Mouse (Mus musculus): Measurements from ENCODE around the gene Col9a2. TPM values are rescaled to one million over a fixed set of nuclear protein-coding genes. Genes with fewer than 3 reads are reported as not detected.

Gene Col9a2
- 17.7 and 24.4 TPM in 2 replicates for polyA plus RNA-seq (2015; fragmentation: Nextera tagmentation; extraction: Ambion mirVana)

DNA sequence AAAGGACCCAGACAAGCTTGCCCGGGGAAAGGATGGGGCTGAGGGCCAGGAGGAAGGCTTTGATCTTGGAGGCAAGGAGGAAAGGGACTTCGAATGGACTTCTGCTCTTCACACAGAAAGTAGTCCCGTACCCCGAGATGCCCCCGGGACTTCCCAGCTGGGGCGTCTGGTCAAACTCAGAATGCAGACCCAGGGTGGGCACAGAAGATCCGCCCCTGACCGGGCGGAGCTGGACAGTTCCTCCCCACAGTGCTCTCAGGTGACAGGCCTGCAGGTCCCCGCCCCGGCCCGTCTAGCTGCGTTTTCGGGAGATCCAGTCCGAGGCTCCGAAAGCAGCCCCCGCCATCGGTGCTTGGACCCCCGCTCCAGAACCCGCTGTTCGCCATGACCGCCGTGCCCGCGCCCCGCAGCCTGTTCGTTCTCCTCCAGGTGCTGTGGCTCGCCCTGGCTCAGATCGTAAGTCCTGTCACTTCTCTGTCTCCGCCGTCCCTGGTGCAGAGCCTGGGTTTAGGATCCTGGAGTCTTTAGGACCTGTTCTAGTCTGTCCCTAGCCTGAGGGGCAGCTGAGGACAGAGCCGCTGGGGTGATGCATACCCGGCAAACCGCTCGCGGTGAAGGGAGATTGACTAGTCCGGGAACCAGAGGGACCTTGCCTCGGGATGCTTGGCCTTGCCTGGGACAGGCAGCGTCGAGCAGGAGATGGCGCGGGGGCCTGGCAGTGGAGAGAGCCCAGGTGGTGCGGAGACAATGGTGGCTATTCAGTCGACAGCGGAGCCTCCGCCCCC is at the start of gene Col9a2:
Gene Col9a2 (plus strand): TSS at position 55 of the 785 bp plus-strand sequence.
- ATAC-seq (ENCODE audit: low read depth): peak; percentile 25; the same call in 1 of the 2 replicates
- H3K9ac ChIP-seq: peak within 1 kb of the TSS; percentile 70
- peaks cover 42% of the 10 kb centered on the region for H3K4me1 ChIP-seq (replicated peaks)
- 4% methylated on average over 46 of the region's 46 CpGs for WGBS
- H3K4me2 ChIP-seq: peak within 1 kb of the TSS; percentile 65
- 0 out of 2 replicates have a peak, but pooled peaks cover 3% of the 10 kb centered on the region for H3K36me3 ChIP-seq
- peak within 1 kb of the TSS; percentile 88 for H3K27ac ChIP-seq (replicated peaks)
- H3K4me3 ChIP-seq: peak within 1 kb of the TSS; percentile 41
- no peaks in the 10 kb centered on the region for H3K9me3 ChIP-seq
- H3K27me3 ChIP-seq: peaks cover 25% of the 10 kb centered on the region

DNA sequence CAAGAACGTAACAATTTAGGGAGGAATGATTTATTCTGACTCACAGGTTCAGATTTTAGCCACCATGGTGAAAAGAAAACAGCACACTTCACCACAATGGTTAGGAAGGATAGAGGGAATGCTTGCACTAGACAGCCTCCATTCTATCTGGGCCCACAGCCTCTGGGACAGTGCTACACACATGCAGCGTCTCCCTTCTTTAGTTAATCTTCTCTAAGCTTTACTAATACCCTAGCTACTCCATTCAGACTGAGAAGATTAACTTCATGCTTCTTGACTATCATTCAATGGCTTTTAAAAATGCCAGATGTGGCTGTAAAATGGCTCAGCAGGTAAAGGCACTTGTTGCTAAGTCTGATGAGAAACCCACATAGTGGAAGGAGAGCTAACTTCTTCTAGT is 46.9 kb upstream of the Col9a2 start:
- 83% methylated on average over 2 of the region's 2 CpGs for WGBS

DNA sequence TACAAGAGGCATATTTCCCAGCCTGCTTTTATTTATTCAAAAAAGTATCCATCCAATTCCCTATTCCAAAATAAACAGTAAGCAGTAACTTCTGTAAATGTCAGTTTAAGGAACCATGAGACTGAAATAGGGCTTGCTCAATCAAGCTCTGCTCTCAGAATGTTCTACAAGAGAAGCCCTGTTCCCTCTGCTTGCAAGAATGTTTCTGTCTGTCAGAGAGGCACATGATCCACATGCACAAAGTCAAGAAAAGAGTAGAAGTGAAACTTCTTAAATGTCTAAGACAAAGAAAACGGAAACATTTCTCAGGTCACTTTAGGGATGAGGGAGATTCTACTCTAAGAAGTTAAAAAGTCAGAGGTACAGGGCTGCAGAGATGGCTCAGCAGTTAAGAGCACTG is 46.2 kb upstream of the Col9a2 start:
- no peaks in the 10 kb centered on the region for H3K9me3 ChIP-seq
- no peaks in the 10 kb centered on the region for H3K27me3 ChIP-seq
- no peak overlapping the region for H3K4me3 ChIP-seq
- H3K4me1 ChIP-seq (replicated peaks): no peaks in the 10 kb centered on the region
- H3K27ac ChIP-seq (replicated peaks): no peak overlapping the region
- H3K36me3 ChIP-seq: no peaks in the 10 kb centered on the region
- ATAC-seq (ENCODE audit: low read depth): no peak
- H3K4me2 ChIP-seq: no peak overlapping the region
- 86% methylated on average over 1 of the region's 1 CpGs for WGBS
- H3K9ac ChIP-seq: no peak overlapping the region

More for the DNA sequence above, 46.9 kb upstream of the Col9a2 start:
- H3K4me1 ChIP-seq (replicated peaks): no peaks in the 10 kb centered on the region
- H3K9me3 ChIP-seq: no peaks in the 10 kb centered on the region
- H3K27ac ChIP-seq (replicated peaks): no peak overlapping the region
- no peak overlapping the region for H3K4me3 ChIP-seq
- no peak overlapping the region for H3K9ac ChIP-seq
- no peak for ATAC-seq (ENCODE audit: low read depth)
- no peak overlapping the region for H3K4me2 ChIP-seq
- H3K27me3 ChIP-seq: no peaks in the 10 kb centered on the region
- H3K36me3 ChIP-seq: no peaks in the 10 kb centered on the region

DNA sequence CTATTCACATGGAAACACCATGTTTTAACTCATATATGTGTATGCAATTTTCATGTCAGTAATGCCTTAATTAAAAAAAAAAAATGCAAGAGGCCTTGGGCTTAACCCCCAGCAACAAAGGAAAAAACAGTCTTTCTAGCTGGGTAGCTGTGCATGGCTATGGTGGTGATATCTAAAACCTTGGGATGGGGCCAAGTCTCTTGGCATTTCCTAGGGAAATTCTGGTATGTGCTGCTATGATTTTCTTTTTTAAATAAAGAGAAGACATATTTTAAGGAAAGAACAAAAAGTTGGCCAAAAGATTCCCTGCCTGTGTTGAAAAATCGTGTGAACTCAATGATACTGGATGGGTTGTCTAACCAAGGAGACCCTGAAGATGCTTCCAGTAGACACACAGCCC is 43.3 kb upstream of the Col9a2 start:
- H3K27ac ChIP-seq (replicated peaks): no peak overlapping the region
- H3K27me3 ChIP-seq: no peaks in the 10 kb centered on the region
- no peak overlapping the region for H3K9ac ChIP-seq
- H3K36me3 ChIP-seq: no peaks in the 10 kb centered on the region
- H3K9me3 ChIP-seq: no peaks in the 10 kb centered on the region
- peaks cover 9% of the 10 kb centered on the region; the same call in 1 of the 2 replicates for H3K4me1 ChIP-seq (replicated peaks)
- 91% methylated on average over 1 of the region's 1 CpGs for WGBS
- ATAC-seq (ENCODE audit: low read depth): no peak
- no peak overlapping the region for H3K4me2 ChIP-seq
- H3K4me3 ChIP-seq: no peak overlapping the region

DNA sequence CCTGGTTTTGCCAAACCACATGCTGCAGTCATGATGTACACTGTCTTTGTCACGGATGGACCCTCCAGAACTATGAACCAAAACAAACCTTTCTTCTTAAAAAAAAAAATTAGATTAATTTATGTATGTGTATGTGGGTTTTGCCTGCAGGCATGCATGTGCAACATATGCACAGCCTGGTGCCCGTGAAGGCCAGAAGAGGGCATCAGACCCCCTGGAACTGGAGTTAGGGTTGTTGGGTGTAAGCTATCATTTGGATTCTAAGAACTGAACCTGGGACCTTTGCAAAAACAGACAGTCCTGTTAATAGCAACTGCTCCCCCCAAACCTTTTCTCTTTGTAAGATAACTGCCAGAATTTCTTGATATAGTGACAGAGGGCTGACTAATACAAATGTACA is 38.1 kb upstream of the Col9a2 start:
- no peak overlapping the region for H3K9ac ChIP-seq
- no peak overlapping the region for H3K27ac ChIP-seq (replicated peaks)
- H3K4me3 ChIP-seq: no peak overlapping the region
- no peak for ATAC-seq (ENCODE audit: low read depth)
- 88% methylated on average over 2 of the region's 2 CpGs for WGBS
- peaks cover 58% of the 10 kb centered on the region for H3K4me1 ChIP-seq (replicated peaks)
- no peaks in the 10 kb centered on the region for H3K9me3 ChIP-seq
- H3K27me3 ChIP-seq: no peaks in the 10 kb centered on the region
- no peaks in the 10 kb centered on the region for H3K36me3 ChIP-seq
- no peak overlapping the region for H3K4me2 ChIP-seq

DNA sequence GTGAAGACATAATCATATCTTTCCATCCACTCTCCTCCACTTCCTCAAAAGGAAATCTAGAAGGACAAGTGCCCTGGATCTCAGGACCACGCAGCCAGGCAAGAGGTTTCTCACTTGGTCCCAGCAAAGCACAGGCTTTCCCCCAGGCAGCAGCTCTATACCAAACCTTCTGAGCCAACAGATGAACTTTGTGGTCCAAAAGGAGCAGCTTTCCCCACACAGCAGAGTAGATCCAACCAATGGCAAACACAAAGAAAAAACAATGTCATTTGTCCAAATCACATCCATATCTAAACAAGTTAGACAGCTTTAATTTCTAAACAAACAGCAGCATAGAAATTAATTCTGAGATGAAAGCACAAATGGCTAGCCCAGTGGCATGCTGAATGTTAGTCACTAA is 37.5 kb upstream of the Col9a2 start:
- no peaks in the 10 kb centered on the region for H3K36me3 ChIP-seq
- 79% methylated on average over 1 of the region's 1 CpGs for WGBS
- peaks cover 60% of the 10 kb centered on the region for H3K4me1 ChIP-seq (replicated peaks)
- ATAC-seq (ENCODE audit: low read depth): no peak
- H3K9ac ChIP-seq: peak overlapping the region; percentile 31
- no peaks in the 10 kb centered on the region for H3K9me3 ChIP-seq
- H3K27ac ChIP-seq (replicated peaks): peak overlapping the region; percentile 89
- no peak overlapping the region for H3K4me3 ChIP-seq
- H3K4me2 ChIP-seq: no peak overlapping the region
- H3K27me3 ChIP-seq: no peaks in the 10 kb centered on the region

DNA sequence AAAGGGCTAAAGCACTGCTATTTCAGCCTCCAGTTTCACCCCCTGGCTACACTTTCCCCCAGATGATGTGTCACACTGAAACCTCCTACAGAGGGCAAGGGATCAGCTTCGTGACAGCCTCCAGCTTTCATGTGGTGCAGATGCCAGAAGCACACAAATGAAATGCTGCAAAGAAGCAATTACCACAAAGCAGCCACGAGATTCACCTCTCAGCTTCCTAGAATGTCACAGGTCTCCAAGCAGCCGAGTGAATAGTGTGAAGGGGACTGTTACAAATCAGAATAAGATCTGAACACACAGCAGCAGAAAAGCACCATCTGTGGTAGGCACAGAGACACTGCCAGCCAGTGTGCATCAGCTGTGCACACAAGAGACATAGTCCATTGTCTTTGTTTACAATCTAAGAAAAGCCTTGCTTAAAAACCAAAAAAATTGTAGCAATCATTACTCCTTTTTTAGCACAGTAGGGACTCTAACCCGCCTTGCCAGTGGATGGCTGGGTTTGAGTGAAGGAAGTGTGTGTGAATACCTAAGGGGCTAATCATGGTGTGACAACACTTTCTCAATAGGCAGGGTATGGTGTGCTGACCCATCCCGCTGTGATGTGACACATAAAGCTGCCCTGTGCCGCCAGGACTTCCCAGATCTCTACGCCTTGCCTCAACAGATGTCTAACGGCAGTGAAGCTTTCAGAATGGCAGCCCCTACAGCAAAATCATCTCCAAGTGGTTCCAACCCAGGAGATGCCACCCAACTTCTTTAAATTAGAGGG is 36.6 kb upstream of the Col9a2 start:
- peak overlapping the region; percentile 89 for H3K27ac ChIP-seq (replicated peaks)
- peak overlapping the region; percentile 31 for H3K9ac ChIP-seq
- no peaks in the 10 kb centered on the region for H3K36me3 ChIP-seq
- H3K9me3 ChIP-seq: no peaks in the 10 kb centered on the region
- no peak overlapping the region for H3K4me3 ChIP-seq
- 10% methylated on average over 8 of the region's 8 CpGs for whole genome bisulfite sequencing
- H3K27me3 ChIP-seq: no peaks in the 10 kb centered on the region
- ATAC-seq (ENCODE audit: low read depth): peak; percentile 80
- H3K4me2 ChIP-seq: peak overlapping the region; percentile 30
- H3K4me1 ChIP-seq (replicated peaks): peaks cover 60% of the 10 kb centered on the region

DNA sequence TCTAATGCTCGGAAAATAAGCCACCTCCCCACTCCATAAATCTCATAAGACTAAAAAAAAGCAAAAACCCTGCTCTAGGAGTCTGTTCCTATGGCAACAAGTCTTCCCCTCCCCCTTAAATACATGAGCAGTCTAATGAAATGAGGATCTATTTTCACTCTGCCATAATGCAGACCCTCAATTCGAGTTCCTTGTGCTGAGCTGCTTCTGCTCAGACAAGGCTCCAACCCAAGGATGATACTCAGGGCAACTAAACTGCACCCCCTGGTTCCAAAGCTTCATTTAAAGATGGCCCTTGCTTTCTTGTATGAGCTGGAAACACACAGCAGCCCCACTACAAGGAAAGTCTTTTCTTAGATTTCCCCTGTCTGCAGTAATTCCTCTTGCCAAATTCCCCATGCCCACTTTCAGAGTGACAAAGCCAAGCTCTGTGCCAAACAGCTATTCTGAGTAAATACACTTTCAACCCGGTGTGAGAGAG is 35.5 kb upstream of the Col9a2 start:
- H3K36me3 ChIP-seq: no peaks in the 10 kb centered on the region
- WGBS: 8% methylated on average over 3 of the region's 3 CpGs
- H3K27ac ChIP-seq (replicated peaks): peak overlapping the region; percentile 92
- ATAC-seq (ENCODE audit: low read depth): peak; percentile 77
- H3K4me2 ChIP-seq: peak overlapping the region; percentile 28
- peaks cover 60% of the 10 kb centered on the region for H3K4me1 ChIP-seq (replicated peaks)
- no peaks in the 10 kb centered on the region for H3K27me3 ChIP-seq
- H3K4me3 ChIP-seq: no peak overlapping the region
- H3K9me3 ChIP-seq: no peaks in the 10 kb centered on the region
- H3K9ac ChIP-seq: no peak overlapping the region

DNA sequence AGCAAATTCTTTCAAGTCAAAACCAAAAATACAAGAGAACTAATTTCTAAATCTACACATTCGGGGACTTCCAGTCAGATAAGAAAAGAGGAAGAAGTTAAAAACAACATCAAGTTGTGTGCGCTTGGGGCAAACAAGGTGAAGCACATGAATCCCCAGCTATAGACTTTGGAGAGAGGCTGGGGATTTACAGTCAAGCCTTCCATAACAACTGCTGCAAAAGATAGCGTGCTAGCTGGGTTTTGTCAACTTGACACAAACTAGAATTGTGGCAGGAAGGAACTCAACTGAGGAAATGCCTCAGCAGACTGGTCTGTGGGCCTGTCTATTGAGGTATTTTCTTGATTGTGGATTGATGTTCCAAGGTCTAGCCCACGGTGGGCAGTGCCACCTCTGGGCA is 34.5 kb upstream of the Col9a2 start:
- Histone ChIP-seq H3K4me2 (no peak overlapping the region), H3K9ac (no peak overlapping the region), H3K9me3 (no peaks in the 10 kb centered on the region), H3K4me1 (replicated peaks) (peaks cover 70% of the 10 kb centered on the region), H3K4me3 (no peak overlapping the region), H3K27ac (replicated peaks) (peak overlapping the region; percentile 47), H3K36me3 (no peaks in the 10 kb centered on the region), H3K27me3 (no peaks in the 10 kb centered on the region)
- WGBS: 81% methylated on average over 4 of the region's 4 CpGs
- ATAC-seq (ENCODE audit: low read depth): no peak

DNA sequence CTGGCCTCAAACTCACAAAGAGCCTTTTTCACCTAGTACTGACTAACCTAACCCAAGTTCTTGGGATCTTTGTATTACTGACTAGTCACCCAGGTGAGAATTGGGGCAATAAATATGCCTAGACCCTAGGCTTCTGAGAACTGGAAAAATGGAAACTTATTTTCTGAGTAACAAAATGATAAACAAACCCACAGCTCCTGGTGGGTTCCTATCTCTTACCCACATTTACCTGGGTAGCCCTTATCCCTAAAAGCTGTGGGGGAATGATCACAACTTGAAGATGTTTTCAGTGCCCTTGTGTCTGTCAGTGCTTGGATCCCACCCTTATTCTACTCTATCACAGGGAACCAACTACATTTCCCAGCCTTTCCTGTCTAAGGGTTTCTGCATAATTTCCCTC is 32.2 kb upstream of the Col9a2 start:
- no peak overlapping the region for H3K4me3 ChIP-seq
- H3K4me2 ChIP-seq: no peak overlapping the region
- no peaks in the 10 kb centered on the region for H3K27me3 ChIP-seq
- H3K36me3 ChIP-seq: no peaks in the 10 kb centered on the region
- H3K9ac ChIP-seq: no peak overlapping the region
- no peak overlapping the region for H3K27ac ChIP-seq (replicated peaks)
- H3K4me1 ChIP-seq (replicated peaks): peaks cover 72% of the 10 kb centered on the region
- no peak for ATAC-seq (ENCODE audit: low read depth)
- H3K9me3 ChIP-seq: no peaks in the 10 kb centered on the region

DNA sequence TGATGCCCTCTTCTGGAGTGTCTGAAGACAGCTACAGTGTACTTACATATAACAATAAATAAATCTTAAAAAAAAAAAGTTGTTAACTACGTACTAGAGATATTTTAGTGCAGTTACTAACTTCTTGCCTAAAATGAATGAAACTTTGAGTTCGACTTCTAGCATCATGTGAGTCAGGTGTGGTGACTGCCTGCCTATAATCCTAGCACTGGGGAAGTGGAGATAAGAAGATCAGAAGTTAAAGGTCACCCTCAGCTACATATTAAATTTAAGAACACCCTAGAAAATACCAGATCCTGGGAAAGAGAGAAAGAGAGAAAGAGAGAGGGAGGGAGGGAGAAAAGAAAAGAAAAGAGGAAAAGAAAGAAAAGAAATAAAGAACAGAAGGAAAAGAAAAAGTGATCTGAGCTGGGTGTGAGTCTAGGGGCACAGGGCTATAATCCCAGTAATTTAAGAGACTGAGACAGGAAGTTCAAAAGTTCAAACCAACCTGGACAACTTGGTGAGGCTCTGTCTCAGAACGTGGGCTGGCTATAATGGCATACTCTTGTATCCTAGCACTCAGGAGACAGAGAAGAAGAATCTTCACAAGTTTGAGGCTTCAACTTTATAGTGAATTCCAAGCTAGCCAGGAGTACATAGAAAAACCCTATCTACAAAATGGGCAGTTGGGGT is 31.0 kb upstream of the Col9a2 start:
- no peaks in the 10 kb centered on the region for H3K27me3 ChIP-seq
- no peaks in the 10 kb centered on the region for H3K36me3 ChIP-seq
- no peak overlapping the region for H3K4me2 ChIP-seq
- H3K4me3 ChIP-seq: no peak overlapping the region
- H3K9ac ChIP-seq: no peak overlapping the region
- no peak overlapping the region for H3K27ac ChIP-seq (replicated peaks)
- WGBS: 69% methylated on average over 3 of the region's 3 CpGs
- peaks cover 70% of the 10 kb centered on the region for H3K4me1 ChIP-seq (replicated peaks)
- no peak for ATAC-seq (ENCODE audit: low read depth)
- H3K9me3 ChIP-seq: no peaks in the 10 kb centered on the region

DNA sequence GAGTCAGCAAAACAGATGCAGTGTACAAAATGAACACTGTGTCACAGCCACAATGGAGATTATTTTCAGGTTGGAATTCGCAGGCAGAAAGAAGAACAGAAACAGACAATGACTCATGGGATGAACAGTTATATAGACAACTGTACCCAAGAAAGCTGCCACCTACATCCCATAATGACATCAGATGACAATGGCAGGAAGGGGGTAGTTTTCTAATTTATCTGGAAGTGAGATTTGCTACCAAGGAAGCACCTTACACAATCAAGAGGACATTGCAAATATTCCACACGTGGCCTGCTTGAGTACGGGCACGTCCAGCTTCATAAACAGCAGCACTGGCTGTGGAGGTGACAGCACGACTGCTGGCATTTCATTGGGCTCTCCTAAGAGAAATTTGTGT is 30.0 kb upstream of the Col9a2 start:
- 85% methylated on average over 5 of the region's 5 CpGs for WGBS
- Histone ChIP-seq H3K9ac (no peak overlapping the region), H3K27ac (replicated peaks) (peak overlapping the region; percentile 20), H3K4me1 (replicated peaks) (peaks cover 63% of the 10 kb centered on the region), H3K9me3 (no peaks in the 10 kb centered on the region), H3K4me3 (no peak overlapping the region), H3K4me2 (no peak overlapping the region), H3K36me3 (no peaks in the 10 kb centered on the region), H3K27me3 (no peaks in the 10 kb centered on the region)
- no peak for ATAC-seq (ENCODE audit: low read depth)
